ENCODE assay signal across 19 mouse cellular contexts in the genomic region with DNA sequence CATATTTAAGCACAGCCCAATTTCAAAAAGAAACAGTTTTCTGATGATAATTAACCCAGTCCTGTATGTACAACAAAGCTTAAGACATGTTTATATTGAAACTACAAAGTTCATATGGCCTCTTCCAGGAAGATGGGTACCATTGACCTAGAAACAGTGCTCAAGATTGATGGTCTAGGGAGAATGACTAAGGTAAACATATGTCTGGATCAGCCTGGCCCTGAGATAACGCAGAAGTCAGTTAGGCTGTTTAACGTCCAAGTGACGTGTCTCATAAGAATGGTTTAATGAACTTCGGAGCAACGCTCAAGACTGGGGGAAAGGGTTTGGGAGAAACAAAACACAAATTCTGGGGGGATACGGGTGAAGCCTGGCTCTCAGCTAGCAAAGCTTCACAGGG.
A peak's percentile ranks its signal among the peaks of the same experiment; 100 is the strongest.
DNase-seq lines count a peak whose midpoint lies in the region; ATAC-seq and TF ChIP-seq lines count a peak whose summit lies in the region.
"Had no signal": no experiment of that assay in that cellular context is flagged by ENCODE, and none has a peak within 500 bp of the region (broad histone marks: within the 10 kb centered on the region; RNA-seq: fewer than 3 reads in every experiment).

No protein-coding gene starts in this region.

- H3K9ac ChIP-seq in embryonic facial prominence, embryonic 11.5 days (replicated peaks; ENCODE audit: low read length): no peak overlapping the region
- no peak overlapping the region for H3K9ac ChIP-seq in lung, embryonic 14.5 days
- H3K9ac ChIP-seq in stomach, embryonic 14.5 days (replicated peaks; ENCODE audit: low read depth, low read length): no peak overlapping the region
- H3K9ac ChIP-seq: embryonic facial prominence, embryonic 12.5 days; forebrain, embryonic 15.5 days; heart, embryonic 13.5 days; hindbrain, embryonic 12.5 days had no signal

- no peak for ATAC-seq in embryonic facial prominence, embryonic 11.5 days (replicated peaks; ENCODE audit: insufficient number of reproducible peaks, low FRiP score, low TSS enrichment, low read depth)
- 0 out of 2 replicates have a peak, but pooled peaks have one; percentile 38 for ATAC-seq in lung, embryonic 14.5 days (ENCODE audit: insufficient read depth)
- peak; percentile 59; the same call in 1 of the 2 replicates for ATAC-seq in stomach, embryonic 14.5 days (ENCODE audit: insufficient number of reproducible peaks, insufficient read depth, low FRiP score, low read depth)
- ATAC-seq: forebrain, embryonic 15.5 days; hindbrain, embryonic 16.5 days had no signal

- H3K4me1 ChIP-seq in embryonic facial prominence, embryonic 11.5 days (ENCODE audit: control insufficient read depth, insufficient read depth, low read length): no peaks in the 10 kb centered on the region
- no peaks in the 10 kb centered on the region for H3K4me1 ChIP-seq in embryonic facial prominence, embryonic 10.5 days
- no peaks in the 10 kb centered on the region for H3K4me1 ChIP-seq in lung, embryonic 14.5 days (ENCODE audit: insufficient read depth)
- H3K4me1 ChIP-seq in stomach, embryonic 14.5 days (ENCODE audit: control insufficient read depth, insufficient read depth, low read length): peaks cover 2% of the 10 kb centered on the region; the same call in 1 of the 2 replicates
- H3K4me1 ChIP-seq: embryonic facial prominence, embryonic 12.5 days; forebrain, embryonic 15.5 days; hindbrain, embryonic 12.5 days had no signal

- peak; percentile 4 for DNase-seq in embryonic facial prominence, embryonic 11.5 days (ENCODE audit: low spot score)
- no peak for DNase-seq in embryonic facial prominence, embryonic 10.5 days (ENCODE audit: low spot score)
- DNase-seq in lung, embryonic 14.5 days: peak; percentile 28
- DNase-seq in lung, postnatal 25 days (ENCODE audit: low spot score): no peak
- peak; percentile 48 for DNase-seq in yolk sac, embryonic 10.5 days (ENCODE audit: low spot score)
- DNase-seq in thymus, postnatal 14 days: no peak
- DNase-seq: adrenal gland, adult 8-10 months; adrenal gland, postnatal 36 days; cerebellum, adult 2 months; cerebellum, postnatal 10 days; gastrocnemius, postnatal 36 days; heart, adult 11 months; heart, postnatal 4 days had no signal

- no peak for TF ChIP-seq CTCF in lung, embryonic 14.5 days (IDR thresholded peaks at IDR 0.05; ENCODE audit: low read depth)

- 81% methylated on average over 6 of the region's 6 CpGs for WGBS in embryonic facial prominence, embryonic 11.5 days
- WGBS in embryonic facial prominence, embryonic 10.5 days: 86% methylated on average over 6 of the region's 6 CpGs
- WGBS in lung, embryonic 14.5 days: 16% methylated on average over 6 of the region's 6 CpGs
- 19% methylated on average over 6 of the region's 6 CpGs for WGBS in stomach, embryonic 14.5 days

- H3K9me3 ChIP-seq in embryonic facial prominence, embryonic 11.5 days (replicated peaks; ENCODE audit: control insufficient read depth, low read length): no peaks in the 10 kb centered on the region
- no peaks in the 10 kb centered on the region for H3K9me3 ChIP-seq in embryonic facial prominence, embryonic 10.5 days
- no peaks in the 10 kb centered on the region for H3K9me3 ChIP-seq in lung, embryonic 14.5 days (ENCODE audit: low read depth, low read length)
- no peaks in the 10 kb centered on the region for H3K9me3 ChIP-seq in stomach, embryonic 14.5 days (ENCODE audit: control insufficient read depth, low read depth, low read length)
- H3K9me3 ChIP-seq: embryonic facial prominence, embryonic 12.5 days; forebrain, embryonic 15.5 days; heart, embryonic 13.5 days; hindbrain, embryonic 12.5 days had no signal

- no peaks in the 10 kb centered on the region for H3K27me3 ChIP-seq in embryonic facial prominence, embryonic 11.5 days (ENCODE audit: control insufficient read depth, insufficient read depth, low read length)
- H3K27me3 ChIP-seq in embryonic facial prominence, embryonic 10.5 days (replicated peaks; ENCODE audit: low read depth, poor library complexity, severe bottlenecking): no peaks in the 10 kb centered on the region
- no peaks in the 10 kb centered on the region for H3K27me3 ChIP-seq in lung, embryonic 14.5 days (ENCODE audit: insufficient read depth, low read length)
- no peaks in the 10 kb centered on the region for H3K27me3 ChIP-seq in stomach, embryonic 14.5 days (ENCODE audit: control insufficient read depth, insufficient read depth, low read length)
- H3K27me3 ChIP-seq: embryonic facial prominence, embryonic 12.5 days; forebrain, embryonic 15.5 days; heart, embryonic 13.5 days; hindbrain, embryonic 12.5 days had no signal

- no peak overlapping the region for H3K4me2 ChIP-seq in embryonic facial prominence, embryonic 11.5 days (ENCODE audit: low read depth, low read length)
- no peak overlapping the region for H3K4me2 ChIP-seq in lung, embryonic 14.5 days
- no peak overlapping the region for H3K4me2 ChIP-seq in stomach, embryonic 14.5 days (replicated peaks; ENCODE audit: low read depth, low read length)
- H3K4me2 ChIP-seq: embryonic facial prominence, embryonic 12.5 days; forebrain, embryonic 15.5 days; heart, embryonic 13.5 days; hindbrain, embryonic 12.5 days had no signal

- no peak overlapping the region for H3K27ac ChIP-seq in embryonic facial prominence, embryonic 11.5 days (replicated peaks; ENCODE audit: low read depth, low read length)
- no peak overlapping the region for H3K27ac ChIP-seq in embryonic facial prominence, embryonic 10.5 days (replicated peaks)
- H3K27ac ChIP-seq in lung, embryonic 14.5 days (ENCODE audit: low read depth): no peak overlapping the region
- H3K27ac ChIP-seq in stomach, embryonic 14.5 days (ENCODE audit: low read length): peak overlapping the region; percentile 39; the same call in 1 of the 2 replicates
- H3K27ac ChIP-seq: embryonic facial prominence, embryonic 12.5 days; forebrain, embryonic 15.5 days; heart, embryonic 13.5 days; hindbrain, embryonic 12.5 days had no signal

- H3K4me3 ChIP-seq in embryonic facial prominence, embryonic 11.5 days (ENCODE audit: low read depth, low read length): no peak overlapping the region
- H3K4me3 ChIP-seq in embryonic facial prominence, embryonic 10.5 days: no peak overlapping the region
- H3K4me3 ChIP-seq in lung, embryonic 14.5 days (ENCODE audit: low read depth, low read length): no peak overlapping the region
- no peak overlapping the region for H3K4me3 ChIP-seq in stomach, embryonic 14.5 days (ENCODE audit: low read depth, low read length)
- H3K4me3 ChIP-seq: embryonic facial prominence, embryonic 12.5 days; forebrain, embryonic 15.5 days; heart, embryonic 13.5 days; hindbrain, embryonic 12.5 days had no signal

- H3K36me3 ChIP-seq in embryonic facial prominence, embryonic 11.5 days (replicated peaks; ENCODE audit: control insufficient read depth, insufficient read depth, low read depth, low read length): no peaks in the 10 kb centered on the region
- no peaks in the 10 kb centered on the region for H3K36me3 ChIP-seq in embryonic facial prominence, embryonic 10.5 days (replicated peaks)
- H3K36me3 ChIP-seq in lung, embryonic 14.5 days (ENCODE audit: insufficient read depth): no peaks in the 10 kb centered on the region
- H3K36me3 ChIP-seq in stomach, embryonic 14.5 days (ENCODE audit: control insufficient read depth, insufficient read depth, low read length): no peaks in the 10 kb centered on the region
- H3K36me3 ChIP-seq: embryonic facial prominence, embryonic 12.5 days; forebrain, embryonic 15.5 days; heart, embryonic 13.5 days; hindbrain, embryonic 12.5 days had no signal

Comparison
In these comparisons a context has a peak if more than half of its experiments do, and no peak if none do; other contexts are left out.
1. DNase-seq: peak in embryonic facial prominence, embryonic 11.5 days (single experiment), lung, embryonic 14.5 days (single experiment) and yolk sac, embryonic 10.5 days (single experiment); none in embryonic facial prominence, embryonic 10.5 days (single experiment), lung, postnatal 25 days (single experiment) and thymus, postnatal 14 days (single experiment).